Mouse (Mus musculus): ENCODE results near the gene Fbxw21. TPM values are rescaled to one million over a fixed set of nuclear protein-coding genes. Genes with fewer than 3 reads are reported as not detected.
"Not testable (repeated sequence)": the region's sequence is repeated elsewhere in the genome, so short reads cannot be mapped to it uniquely, and the experiment has no call there.

The Fbxw21 gene
- polyA plus RNA-seq (2016; fragmentation: Nextera tagmentation; extraction: Ambion mirVana), result not detected in 2 replicates

DNA sequence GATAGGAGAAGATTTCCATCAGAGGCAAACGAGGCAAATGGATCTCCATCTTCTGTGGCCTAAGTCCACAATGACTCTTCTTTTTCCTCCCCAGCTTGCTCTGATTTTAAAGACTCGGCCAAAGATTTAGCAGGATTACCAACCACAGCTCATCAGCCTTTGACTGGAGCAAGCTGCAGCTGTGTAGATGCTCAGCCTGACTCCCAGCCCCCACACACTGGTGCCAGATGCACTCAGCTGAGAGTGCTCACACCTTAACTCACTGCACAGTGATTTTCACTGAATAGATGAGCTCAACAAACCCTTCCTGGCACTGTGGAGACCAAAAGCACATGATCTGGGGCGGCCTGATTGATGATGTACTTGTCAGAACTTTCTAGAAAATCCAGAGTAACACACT is at the start of gene Fbxw21:
Gene Fbxw21 (minus strand): TSS at position 101 of the 400 bp plus-strand sequence.
- WGBS, result 75% methylated on average over 3 of the region's 3 CpGs
- Histone ChIP-seq H3K27me3 (replicated peaks) (no peaks in the 10 kb centered on the region), H3K4me2 (replicated peaks) (no peak within 1 kb of the TSS), H3K4me3 (no peak within 1 kb of the TSS), H3K4me1 (no peaks in the 10 kb centered on the region), H3K9ac (no peak within 1 kb of the TSS), H3K9me3 (no peaks in the 10 kb centered on the region), H3K36me3 (no peaks in the 10 kb centered on the region), H3K27ac (no peak within 1 kb of the TSS)
- no peak for ATAC-seq (ENCODE audit: low FRiP score, low read depth)

DNA sequence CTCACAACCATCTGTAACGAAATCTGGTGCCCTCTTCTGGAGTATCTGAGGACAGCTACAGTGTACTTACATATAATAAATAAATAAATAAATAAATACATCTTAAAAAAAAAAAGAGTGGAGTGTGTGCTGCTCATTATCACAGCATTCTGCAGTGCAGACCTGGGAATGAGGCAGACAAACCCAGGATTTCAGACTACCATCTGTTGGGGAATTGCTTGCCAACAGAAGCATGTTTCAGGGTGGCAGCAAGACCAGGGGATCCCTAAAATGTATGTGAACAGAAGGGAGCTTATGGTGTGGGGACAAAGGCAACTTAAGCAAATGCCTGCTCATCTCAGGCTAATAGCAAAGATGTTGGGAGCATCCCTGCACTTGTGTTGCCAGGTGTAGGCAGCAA is 39.5 kb upstream of the Fbxw21 start:
- not testable (repeated sequence) for H3K4me3 ChIP-seq; H3K4me1 ChIP-seq; H3K9me3 ChIP-seq; ATAC-seq (ENCODE audit: low FRiP score, low read depth); H3K27me3 ChIP-seq (replicated peaks); H3K36me3 ChIP-seq; H3K9ac ChIP-seq; H3K27ac ChIP-seq; H3K4me2 ChIP-seq (replicated peaks)
- WGBS, result 64% methylated on average over 1 of the region's 1 CpGs

DNA sequence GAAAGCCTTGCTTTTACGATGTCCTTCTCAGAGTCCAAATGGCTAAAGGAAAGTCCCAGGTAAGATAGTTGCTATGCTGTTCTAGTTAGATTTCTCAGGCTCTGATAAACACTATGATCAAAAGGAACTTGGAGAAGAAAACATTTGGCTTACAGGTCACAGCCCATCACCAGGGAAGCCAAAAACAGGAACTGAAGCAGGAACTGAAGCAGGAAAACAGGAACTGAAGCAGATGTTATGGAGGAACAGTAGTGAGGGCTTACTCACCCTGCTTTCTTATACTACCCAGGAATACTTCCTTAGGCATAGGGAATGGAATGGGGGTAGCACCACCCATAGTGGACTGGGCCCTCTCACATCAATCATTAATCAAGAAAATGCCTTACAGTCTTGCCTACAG is 38.5 kb upstream of the Fbxw21 start:
- no peak for ATAC-seq (ENCODE audit: low FRiP score, low read depth)
- Histone ChIP-seq H3K27me3 (replicated peaks) (no peaks in the 10 kb centered on the region), H3K4me3 (no peak overlapping the region), H3K4me1 (no peaks in the 10 kb centered on the region), H3K27ac (no peak overlapping the region), H3K4me2 (replicated peaks) (no peak overlapping the region), H3K9me3 (no peaks in the 10 kb centered on the region), H3K36me3 (no peaks in the 10 kb centered on the region), H3K9ac (no peak overlapping the region)
- WGBS, result 92% methylated on average over 1 of the region's 1 CpGs

DNA sequence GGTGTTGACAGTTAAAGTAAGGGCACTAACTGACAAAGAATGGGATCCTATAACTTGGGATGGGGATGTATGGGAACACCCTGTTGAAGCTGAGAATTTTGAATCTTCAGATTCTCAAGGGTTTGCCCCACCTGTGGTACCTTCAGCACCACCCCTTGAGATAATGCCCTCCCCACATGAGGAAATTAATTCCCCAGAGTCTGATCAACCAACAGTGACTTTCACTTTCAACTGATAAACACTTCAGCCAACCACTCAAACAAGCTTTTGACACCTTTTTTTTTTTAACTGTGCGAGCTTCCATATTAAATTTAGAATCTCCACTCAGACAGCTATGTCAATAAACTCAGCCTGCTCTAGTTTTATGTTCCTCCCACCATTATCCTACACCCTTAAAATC is 37.5 kb upstream of the Fbxw21 start:
- no peaks in the 10 kb centered on the region for H3K4me1 ChIP-seq
- no peak for ATAC-seq (ENCODE audit: low FRiP score, low read depth)
- WGBS, result 80% methylated on average over 1 of the region's 1 CpGs

DNA sequence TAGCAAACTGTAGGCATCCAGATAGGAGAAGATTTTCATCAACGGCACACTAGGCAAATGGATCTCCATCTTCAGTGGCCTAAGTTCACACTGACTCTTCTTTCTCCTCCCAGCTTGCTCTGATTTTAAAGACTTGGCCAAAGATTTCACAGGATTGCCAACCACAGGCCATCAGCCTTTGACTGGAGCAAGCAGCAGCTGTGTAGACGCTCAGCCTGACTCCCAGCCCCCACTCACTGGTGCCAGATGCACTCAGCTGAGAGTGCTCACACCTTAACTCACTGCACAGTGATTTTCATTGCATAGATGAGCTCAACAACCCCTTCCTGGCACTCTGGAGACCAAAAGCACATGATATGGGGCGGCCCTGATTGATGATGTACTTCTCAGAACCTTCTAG is 34.0 kb upstream of the Fbxw21 start, which contains the start of gene Fbxw13:
Gene Fbxw13 (minus strand): TSS at position 101 of the 400 bp plus-strand sequence.
- H3K4me3 ChIP-seq; H3K27ac ChIP-seq; H3K4me2 ChIP-seq (replicated peaks); H3K9ac ChIP-seq; ATAC-seq (ENCODE audit: low FRiP score, low read depth); H3K4me1 ChIP-seq; H3K9me3 ChIP-seq; H3K36me3 ChIP-seq; H3K27me3 ChIP-seq (replicated peaks): not testable (repeated sequence)
- WGBS, result 79% methylated on average over 3 of the region's 3 CpGs

More for the DNA sequence above, 37.5 kb upstream of the Fbxw21 start:
- no peak overlapping the region for H3K4me2 ChIP-seq (replicated peaks)
- H3K27ac ChIP-seq, result no peak overlapping the region
- H3K9ac ChIP-seq, result no peak overlapping the region
- no peaks in the 10 kb centered on the region for H3K36me3 ChIP-seq
- no peaks in the 10 kb centered on the region for H3K9me3 ChIP-seq
- no peak overlapping the region for H3K4me3 ChIP-seq
- no peaks in the 10 kb centered on the region for H3K27me3 ChIP-seq (replicated peaks)

DNA sequence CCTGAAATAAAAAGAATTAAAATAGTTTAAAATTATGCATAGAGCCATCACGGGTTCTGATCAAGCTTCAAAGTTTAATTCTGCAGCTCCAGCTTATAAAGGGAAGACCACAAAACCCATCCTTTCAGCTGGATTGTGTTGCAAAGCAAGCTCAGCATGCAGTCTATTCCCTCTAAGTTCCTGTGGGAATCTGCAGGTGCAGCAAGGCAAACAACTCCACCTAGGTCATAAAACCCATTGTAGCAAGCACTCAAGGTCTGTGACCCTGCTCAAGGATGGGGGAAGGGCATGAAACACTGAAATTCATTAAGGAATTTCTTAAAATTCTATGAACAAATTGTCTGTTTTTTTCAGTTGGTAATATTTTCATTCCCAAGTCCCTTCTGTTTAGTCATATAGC is 15.4 kb upstream of the Fbxw21 start:
- Histone ChIP-seq H3K9me3 (no peaks in the 10 kb centered on the region), H3K36me3 (no peaks in the 10 kb centered on the region), H3K27ac (no peak overlapping the region), H3K27me3 (replicated peaks) (no peaks in the 10 kb centered on the region), H3K4me2 (replicated peaks) (no peak overlapping the region), H3K4me1 (no peaks in the 10 kb centered on the region), H3K9ac (no peak overlapping the region), H3K4me3 (no peak overlapping the region)
- 69% methylated on average over 1 of the region's 1 CpGs for WGBS
- ATAC-seq (ENCODE audit: low FRiP score, low read depth), result no peak

DNA sequence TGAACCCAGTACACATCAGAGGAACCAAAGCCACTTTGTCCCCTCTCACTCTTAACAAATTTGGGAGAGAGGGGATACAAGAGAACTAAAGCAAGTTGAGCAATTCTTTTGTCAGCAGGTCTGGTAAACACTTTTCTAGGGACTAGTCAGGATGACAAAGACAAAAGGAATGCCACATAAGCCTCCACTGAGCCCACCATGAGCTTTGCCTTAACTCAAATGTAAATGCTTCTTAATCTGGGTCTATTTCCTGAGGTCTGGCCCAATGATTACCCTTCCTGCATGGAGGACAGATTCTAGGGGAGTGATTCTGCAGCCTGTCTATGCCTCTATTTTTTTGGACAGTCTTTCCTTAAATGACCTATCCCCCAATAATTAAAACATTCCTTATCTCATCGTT is 14.5 kb upstream of the Fbxw21 start:
- H3K4me3 ChIP-seq, result no peak overlapping the region
- H3K27me3 ChIP-seq (replicated peaks), result no peaks in the 10 kb centered on the region
- H3K9ac ChIP-seq, result no peak overlapping the region
- no peaks in the 10 kb centered on the region for H3K36me3 ChIP-seq
- H3K4me1 ChIP-seq, result no peaks in the 10 kb centered on the region
- no peaks in the 10 kb centered on the region for H3K9me3 ChIP-seq
- no peak for ATAC-seq (ENCODE audit: low FRiP score, low read depth)
- H3K4me2 ChIP-seq (replicated peaks), result no peak overlapping the region
- H3K27ac ChIP-seq, result no peak overlapping the region
- WGBS, result 81% methylated on average over 1 of the region's 1 CpGs

DNA sequence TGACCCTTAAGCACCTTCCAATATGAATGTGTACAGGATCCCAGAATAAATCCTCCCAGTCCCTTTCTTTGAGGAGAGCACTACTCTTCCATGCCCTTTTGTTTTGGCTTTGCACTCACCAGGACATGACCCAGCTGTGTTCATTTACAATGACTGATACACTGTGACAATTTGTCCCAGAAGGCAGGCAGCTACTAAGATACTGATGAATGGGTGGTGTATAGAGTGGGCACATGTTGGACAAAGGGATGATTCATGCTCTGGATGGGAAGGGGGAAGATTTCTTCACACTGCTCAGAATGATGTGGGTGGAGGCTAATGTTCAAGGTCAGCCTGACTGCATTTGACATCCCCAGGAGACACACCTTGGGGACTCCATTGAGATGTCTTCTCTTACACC is 5.5 kb upstream of the Fbxw21 start:
- no peaks in the 10 kb centered on the region for H3K27me3 ChIP-seq (replicated peaks)
- H3K9ac ChIP-seq, result no peak overlapping the region
- H3K4me3 ChIP-seq, result no peak overlapping the region
- no peak overlapping the region for H3K27ac ChIP-seq
- H3K4me1 ChIP-seq, result no peaks in the 10 kb centered on the region
- peaks cover 7% of the 10 kb centered on the region; the same call in 1 of the 2 replicates for H3K9me3 ChIP-seq
- no peak for ATAC-seq (ENCODE audit: low FRiP score, low read depth)
- H3K4me2 ChIP-seq (replicated peaks), result no peak overlapping the region
- no peaks in the 10 kb centered on the region for H3K36me3 ChIP-seq

DNA sequence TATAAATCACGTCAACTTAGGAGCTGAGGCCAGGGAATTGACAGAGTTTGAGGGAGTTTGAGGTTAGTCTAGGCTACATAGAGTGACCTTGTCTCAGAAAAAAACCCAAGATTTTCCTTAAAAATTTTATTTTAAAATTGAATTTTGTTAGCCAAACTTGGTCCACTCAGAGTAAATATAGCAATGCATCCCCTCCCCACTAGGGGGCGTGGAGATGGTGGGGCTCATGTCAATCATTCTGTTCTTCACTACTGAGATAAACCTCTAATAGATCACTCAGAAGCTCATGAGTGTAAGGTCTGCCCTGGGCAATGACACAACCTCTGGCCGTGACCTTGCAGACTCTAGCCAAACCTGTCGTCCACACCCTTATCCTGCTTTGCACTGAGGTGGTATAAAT is 21.4 kb downstream of the Fbxw21 start:
- H3K9me3 ChIP-seq; H3K4me3 ChIP-seq; H3K27me3 ChIP-seq (replicated peaks); H3K9ac ChIP-seq; H3K4me2 ChIP-seq (replicated peaks); H3K36me3 ChIP-seq; ATAC-seq (ENCODE audit: low FRiP score, low read depth); H3K27ac ChIP-seq; H3K4me1 ChIP-seq: not testable (repeated sequence)
- 70% methylated on average over 4 of the region's 4 CpGs for WGBS

DNA sequence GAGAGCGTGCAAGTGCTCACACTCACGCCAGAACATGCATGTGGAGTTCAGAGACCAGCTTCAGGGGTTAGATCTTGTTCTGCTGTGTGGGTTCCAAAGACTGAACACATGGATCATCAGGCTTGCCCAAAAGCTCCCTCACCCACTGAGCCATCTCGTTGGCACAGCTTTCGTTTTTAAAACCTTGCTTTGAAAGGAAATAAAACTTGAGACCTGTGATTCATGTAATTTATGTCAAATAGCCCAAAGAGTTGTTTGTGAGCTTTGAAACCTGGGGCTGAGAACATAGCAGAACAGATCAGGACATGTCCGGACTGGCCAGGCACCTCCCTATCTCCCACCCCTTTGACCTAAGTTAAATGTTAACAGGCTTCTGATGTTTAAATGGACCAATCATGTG is 31.8 kb downstream of the Fbxw21 start:
- Histone ChIP-seq H3K4me3 (no peak overlapping the region), H3K27me3 (replicated peaks) (no peaks in the 10 kb centered on the region), H3K4me1 (no peaks in the 10 kb centered on the region), H3K36me3 (no peaks in the 10 kb centered on the region), H3K9ac (no peak overlapping the region), H3K9me3 (no peaks in the 10 kb centered on the region), H3K27ac (no peak overlapping the region), H3K4me2 (replicated peaks) (no peak overlapping the region)
- 90% methylated on average over 5 of the region's 5 CpGs for WGBS
- ATAC-seq (ENCODE audit: low FRiP score, low read depth), result no peak

DNA sequence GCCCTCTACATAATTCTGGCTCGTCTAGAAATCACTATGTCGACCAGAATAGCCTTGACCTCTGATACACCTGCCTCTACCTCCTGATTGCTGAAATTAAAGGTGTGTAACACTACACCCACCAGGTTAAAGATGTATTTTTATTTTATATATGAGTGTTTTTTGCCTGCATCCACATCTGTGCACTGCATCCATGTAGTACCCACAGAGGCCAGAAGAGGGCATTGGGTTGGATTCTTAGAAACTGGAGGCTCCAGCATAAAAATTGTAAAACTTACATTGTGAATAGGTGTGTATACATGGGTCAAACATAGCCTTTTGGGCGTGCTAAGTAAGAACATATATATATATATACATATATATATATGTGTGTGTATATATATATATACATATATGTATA is 33.6 kb downstream of the Fbxw21 start:
- Histone ChIP-seq H3K36me3 (no peaks in the 10 kb centered on the region), H3K27me3 (replicated peaks) (no peaks in the 10 kb centered on the region), H3K4me3 (no peak overlapping the region), H3K9ac (no peak overlapping the region), H3K27ac (no peak overlapping the region), H3K9me3 (no peaks in the 10 kb centered on the region), H3K4me2 (replicated peaks) (no peak overlapping the region), H3K4me1 (no peaks in the 10 kb centered on the region)
- 60% methylated on average over 3 of the region's 3 CpGs for WGBS
- ATAC-seq (ENCODE audit: low FRiP score, low read depth), result no peak

DNA sequence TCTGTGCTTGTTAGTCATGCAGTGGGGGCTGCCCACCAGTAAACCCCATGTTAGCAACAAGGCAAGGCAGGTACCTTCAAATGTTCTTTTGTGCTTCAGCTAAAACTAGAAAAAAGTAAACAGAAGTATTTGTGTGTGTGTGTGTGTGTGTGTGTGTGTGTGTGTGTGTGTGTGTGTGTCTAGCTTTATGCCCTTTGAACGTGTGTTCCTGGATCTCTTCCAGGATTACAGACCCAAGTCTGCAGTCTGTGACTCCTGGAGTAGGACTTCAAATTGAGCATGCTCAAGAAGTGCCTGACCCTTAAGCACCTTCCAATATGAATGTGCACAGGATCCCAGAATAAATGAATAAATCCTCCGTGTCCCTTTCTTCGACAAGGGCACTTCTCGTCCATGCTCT is 34.8 kb downstream of the Fbxw21 start:
- ATAC-seq (ENCODE audit: low FRiP score, low read depth), result no peak
- Histone ChIP-seq H3K27me3 (replicated peaks) (no peaks in the 10 kb centered on the region), H3K4me3 (no peak overlapping the region), H3K4me1 (no peaks in the 10 kb centered on the region), H3K4me2 (replicated peaks) (no peak overlapping the region), H3K27ac (no peak overlapping the region), H3K9ac (no peak overlapping the region), H3K9me3 (no peaks in the 10 kb centered on the region), H3K36me3 (no peaks in the 10 kb centered on the region)
- WGBS, result 90% methylated on average over 4 of the region's 4 CpGs

DNA sequence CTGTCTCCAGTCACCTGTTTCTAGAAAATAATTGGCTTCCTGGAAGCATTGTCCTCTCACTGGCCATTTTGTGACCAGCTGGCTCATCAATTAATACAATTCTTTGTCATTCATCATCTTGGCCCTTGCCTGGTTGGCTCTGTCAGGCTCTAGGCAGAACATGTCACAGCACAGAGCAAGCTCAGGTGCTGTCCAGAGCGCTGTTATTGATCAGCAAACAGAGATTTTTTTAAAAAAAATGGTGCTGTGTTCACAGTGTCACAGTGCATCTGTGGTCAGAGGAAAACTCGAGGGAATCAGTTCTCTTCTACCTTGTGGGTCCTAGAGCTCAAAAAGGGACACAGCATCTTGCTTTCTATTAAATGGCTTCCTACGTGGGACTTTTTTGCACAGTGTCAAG is 36.4 kb downstream of the Fbxw21 start:
- Histone ChIP-seq H3K4me1 (no peaks in the 10 kb centered on the region), H3K36me3 (no peaks in the 10 kb centered on the region), H3K4me2 (replicated peaks) (no peak overlapping the region), H3K4me3 (no peak overlapping the region), H3K9me3 (no peaks in the 10 kb centered on the region), H3K27me3 (replicated peaks) (no peaks in the 10 kb centered on the region), H3K9ac (no peak overlapping the region), H3K27ac (no peak overlapping the region)
- no peak for ATAC-seq (ENCODE audit: low FRiP score, low read depth)
- 78% methylated on average over 3 of the region's 3 CpGs for whole genome bisulfite sequencing

All from neural tube, embryonic 12.5 days (tissue).